Mouse (Mus musculus): ENCODE measurements around the gene Zap70. TPM values are rescaled to one million over a fixed set of nuclear protein-coding genes. Genes with fewer than 3 reads are reported as not detected.
"Not testable (repeated sequence)": the region's sequence is repeated elsewhere in the genome, so short reads cannot be mapped to it uniquely, and the experiment has no call there.

The Zap70 gene
- polyA plus RNA-seq, 1 experiment from 2014 or later, result 0.13 TPM

- no peak for TF ChIP-seq CTCF (IDR thresholded peaks at IDR 0.05)
- in situ Hi-C loops (cut with MboI; ENCODE audit: low pct_unique_long_range_greater_than_20kb), result no loop called here
- DNase-seq (ENCODE audit: low read depth, low spot score), result no peak
- no peaks in the 10 kb centered on the region for H3K27me3 ChIP-seq
- no peak for ATAC-seq
- ChIA-PET POLR2A (no interaction called here), CTCF (interaction anchor here (0.7 to 1.2 kb wide), 2 partner anchors 11 to 447 kb away, joined by 3 to 4 read pairs; no protein-coding TSS in a partner anchor)
These were observed 42.7 kb downstream of the Zap70 start for GRCm38 (mm10) chr1:36804259-36804658.

- TF ChIP-seq CTCF (IDR thresholded peaks at IDR 0.05), result no peak
- DNase-seq (ENCODE audit: low read depth, low spot score) (no peak), ATAC-seq (no peak)
- in situ Hi-C loops (cut with MboI; ENCODE audit: low pct_unique_long_range_greater_than_20kb), result no loop called here
- POLR2A ChIA-PET, result interaction anchor here (0.7 kb wide), 1 partner anchor 16 kb away, joined by 4 read pairs; no protein-coding TSS in a partner anchor
- H3K27me3 ChIP-seq, result no peaks in the 10 kb centered on the region
- CTCF ChIA-PET, result interaction anchor here (0.7 to 1.2 kb wide), 3 partner anchors 9 to 446 kb away, joined by 3 to 5 read pairs (median 4); no protein-coding TSS in a partner anchor
These were observed 43.2 kb downstream of the Zap70 start for GRCm38 (mm10) chr1:36804833-36805232.

- TF ChIP-seq CTCF (IDR thresholded peaks at IDR 0.05), result no peak
- CTCF ChIA-PET, result no interaction called here
- POLR2A ChIA-PET, result no interaction called here
- H3K27me3 ChIP-seq, result no peaks in the 10 kb centered on the region
- DNase-seq (ENCODE audit: low read depth, low spot score) (no peak), ATAC-seq (no peak)
- in situ Hi-C loops (cut with MboI; ENCODE audit: low pct_unique_long_range_greater_than_20kb), result no loop called here
These were observed 44.7 kb downstream of the Zap70 start for GRCm38 (mm10) chr1:36806181-36806905.

GRCm38 (mm10) chr1:36807086-36807485, 45.5 kb downstream of the Zap70 start:
- ATAC-seq (no peak), DNase-seq (ENCODE audit: low read depth, low spot score) (no peak)
- TF ChIP-seq CTCF (IDR thresholded peaks at IDR 0.05), result no peak
- H3K27me3 ChIP-seq, result no peaks in the 10 kb centered on the region
- ChIA-PET POLR2A (no interaction called here), CTCF (no interaction called here)
- in situ Hi-C loops (cut with MboI; ENCODE audit: low pct_unique_long_range_greater_than_20kb), result no loop called here

- CTCF ChIA-PET, result no interaction called here
- H3K27me3 ChIP-seq, result no peaks in the 10 kb centered on the region
- DNase-seq (ENCODE audit: low read depth, low spot score) (no peak), ATAC-seq (no peak)
- no peak for TF ChIP-seq CTCF (IDR thresholded peaks at IDR 0.05)
- POLR2A ChIA-PET, result no interaction called here
- in situ Hi-C loops (cut with MboI; ENCODE audit: low pct_unique_long_range_greater_than_20kb), result no loop called here
These were observed 46.4 kb downstream of the Zap70 start for GRCm38 (mm10) chr1:36807782-36808565.

- no peak for TF ChIP-seq CTCF (IDR thresholded peaks at IDR 0.05)
- CTCF ChIA-PET, result interaction anchor here (0.9 kb wide), 1 partner anchor 12 kb away, joined by 3 read pairs; no protein-coding TSS in a partner anchor
- no peaks in the 10 kb centered on the region for H3K27me3 ChIP-seq
- ATAC-seq (no peak), DNase-seq (ENCODE audit: low read depth, low spot score) (no peak)
- POLR2A ChIA-PET, result no interaction called here
- in situ Hi-C loops (cut with MboI; ENCODE audit: low pct_unique_long_range_greater_than_20kb), result no loop called here
These were observed 50.2 kb downstream of the Zap70 start for GRCm38 (mm10) chr1:36811806-36812205.

GRCm38 (mm10) chr1:36813415-36813814, 51.8 kb downstream of the Zap70 start:
- no peaks in the 10 kb centered on the region for H3K27me3 ChIP-seq
- TF ChIP-seq CTCF (IDR thresholded peaks at IDR 0.05), result no peak
- ATAC-seq (no peak), DNase-seq (ENCODE audit: low read depth, low spot score) (no peak)
- in situ Hi-C loops (cut with MboI; ENCODE audit: low pct_unique_long_range_greater_than_20kb), result no loop called here
- POLR2A ChIA-PET, result no interaction called here
- CTCF ChIA-PET, result no interaction called here

- no peak for ATAC-seq
- no peak for TF ChIP-seq CTCF (IDR thresholded peaks at IDR 0.05)
- no peak for DNase-seq (ENCODE audit: low read depth, low spot score)
- in situ Hi-C loops (cut with MboI; ENCODE audit: low pct_unique_long_range_greater_than_20kb), result no loop called here
- ChIA-PET CTCF (no interaction called here), POLR2A (no interaction called here)
- no peaks in the 10 kb centered on the region for H3K27me3 ChIP-seq
These were observed 52.8 kb downstream of the Zap70 start for GRCm38 (mm10) chr1:36814271-36814903.

- no peaks in the 10 kb centered on the region for H3K27me3 ChIP-seq
- ATAC-seq, result no peak
- in situ Hi-C loops (cut with MboI; ENCODE audit: low pct_unique_long_range_greater_than_20kb), result no loop called here
- no peak for DNase-seq (ENCODE audit: low read depth, low spot score)
- TF ChIP-seq CTCF (IDR thresholded peaks at IDR 0.05), result no peak
- ChIA-PET CTCF (interaction anchor here (1.1 kb wide), 1 partner anchor 10 kb away, joined by 4 read pairs; no protein-coding TSS in a partner anchor), POLR2A (no interaction called here)
These were observed 53.6 kb downstream of the Zap70 start for GRCm38 (mm10) chr1:36815166-36815565.

- ATAC-seq; POLR2A ChIA-PET; DNase-seq (ENCODE audit: low read depth, low spot score); in situ Hi-C loops (cut with MboI; ENCODE audit: low pct_unique_long_range_greater_than_20kb); H3K27me3 ChIP-seq: not testable (repeated sequence)
- peak; percentile 53 for TF ChIP-seq CTCF (IDR thresholded peaks at IDR 0.05)
- CTCF ChIA-PET, result interaction anchor here (0.8 to 1.1 kb wide), 2 partner anchors 16 to 25 kb away, joined by 3 read pairs; no protein-coding TSS in a partner anchor
These were observed 60.3 kb downstream of the Zap70 start for GRCm38 (mm10) chr1:36821918-36822317.
